Mouse (Mus musculus): ENCODE measurements around the gene Clstn1. TPM values are rescaled to one million over a fixed set of nuclear protein-coding genes. Genes with fewer than 3 reads are reported as not detected.

Gene Clstn1
- total and polyA plus RNA-seq, 3 experiments = 25.6 to 88.3 (median 86.7) TPM

- H3K27me3 ChIP-seq (ENCODE audit: control insufficient read depth, insufficient read depth, low read length) = no peaks in the 10 kb centered on the region
- peak overlapping the region; percentile 92 for H3K9ac ChIP-seq (ENCODE audit: low read depth, low read length)
- H3K36me3 ChIP-seq (ENCODE audit: control insufficient read depth, insufficient read depth, low read length) = no peaks in the 10 kb centered on the region
- no peaks in the 10 kb centered on the region; the same call in 1 of the 2 replicates for H3K79me2 ChIP-seq (replicated peaks; ENCODE audit: control insufficient read depth, insufficient read depth, low read length)
- H3K27ac ChIP-seq = peak overlapping the region; percentile 33
- H3K4me3 ChIP-seq = peak overlapping the region; percentile 60
- DNase-seq = peak; percentile 44 to 51
- no peak for TF ChIP-seq POLR2A (IDR thresholded peaks at IDR 0.05; ENCODE audit: insufficient read depth, low read depth, low read length)
- no peak for TF ChIP-seq EP300 (IDR thresholded peaks at IDR 0.05; ENCODE audit: insufficient read depth, low read depth, low read length)
- TF ChIP-seq CTCF (IDR thresholded peaks at IDR 0.05) = no peak
- intact Hi-C loops (cut with DNase I) = loop anchor here (2.0 to 5.0 kb wide), 2 partner anchors 22 to 35 kb away; no protein-coding TSS in a partner anchor
- peaks cover 7% of the 10 kb centered on the region for H3K4me1 ChIP-seq (ENCODE audit: control insufficient read depth, insufficient read depth, low read length)
- WGBS = 1% methylated on average over 72 of the region's 72 CpGs
These were observed 721 bp downstream of the Clstn1 start for GRCm38 (mm10) chr4:149586783-149587595.

GRCm38 (mm10) chr4:149587596-149588168 is 1.4 kb downstream of the Clstn1 start:
- H3K4me3 ChIP-seq = peak overlapping the region; percentile 60
- no peaks in the 10 kb centered on the region for H3K27me3 ChIP-seq (ENCODE audit: control insufficient read depth, insufficient read depth, low read length)
- peaks cover 11% of the 10 kb centered on the region for H3K4me1 ChIP-seq (ENCODE audit: control insufficient read depth, insufficient read depth, low read length)
- 34% methylated on average over 24 of the region's 24 CpGs for WGBS
- no peaks in the 10 kb centered on the region for H3K36me3 ChIP-seq (ENCODE audit: control insufficient read depth, insufficient read depth, low read length)
- intact Hi-C loops (cut with DNase I) = loop anchor here (2.0 to 5.0 kb wide), 2 partner anchors 23 to 35 kb away; no protein-coding TSS in a partner anchor
- peak overlapping the region; percentile 92 for H3K9ac ChIP-seq (ENCODE audit: low read depth, low read length)
- no peaks in the 10 kb centered on the region; the same call in 1 of the 2 replicates for H3K79me2 ChIP-seq (replicated peaks; ENCODE audit: control insufficient read depth, insufficient read depth, low read length)
- peak overlapping the region; percentile 33; the same call in 1 of the 2 replicates for H3K27ac ChIP-seq
- TF ChIP-seq CTCF (IDR thresholded peaks at IDR 0.05) = no peak
- TF ChIP-seq POLR2A (IDR thresholded peaks at IDR 0.05; ENCODE audit: insufficient read depth, low read depth, low read length) = no peak
- TF ChIP-seq EP300 (IDR thresholded peaks at IDR 0.05; ENCODE audit: insufficient read depth, low read depth, low read length) = no peak
- DNase-seq = no peak

GRCm38 (mm10) chr4:149590200-149590599 is 3.9 kb downstream of the Clstn1 start:
- Histone ChIP-seq H3K4me3 (no peak overlapping the region), H3K9ac (ENCODE audit: low read depth, low read length) (no peak overlapping the region), H3K79me2 (replicated peaks; ENCODE audit: control insufficient read depth, insufficient read depth, low read length) (peaks cover 2% of the 10 kb centered on the region), H3K27ac (no peak overlapping the region), H3K4me1 (ENCODE audit: control insufficient read depth, insufficient read depth, low read length) (peaks cover 11% of the 10 kb centered on the region), H3K36me3 (ENCODE audit: control insufficient read depth, insufficient read depth, low read length) (no peaks in the 10 kb centered on the region), H3K27me3 (ENCODE audit: control insufficient read depth, insufficient read depth, low read length) (no peaks in the 10 kb centered on the region)
- intact Hi-C loops (cut with DNase I) = no loop called here
- WGBS = 90% methylated on average over 1 of the region's 1 CpGs
- no peak for DNase-seq
- no peak for TF ChIP-seq EP300 (IDR thresholded peaks at IDR 0.05; ENCODE audit: insufficient read depth, low read depth, low read length)
- TF ChIP-seq CTCF (IDR thresholded peaks at IDR 0.05) = peak; percentile 69

GRCm38 (mm10) chr4:149591486-149591885 is 5.2 kb downstream of the Clstn1 start:
- Histone ChIP-seq H3K27me3 (ENCODE audit: control insufficient read depth, insufficient read depth, low read length) (no peaks in the 10 kb centered on the region), H3K4me1 (ENCODE audit: control insufficient read depth, insufficient read depth, low read length) (peaks cover 9% of the 10 kb centered on the region), H3K79me2 (replicated peaks; ENCODE audit: control insufficient read depth, insufficient read depth, low read length) (peaks cover 2% of the 10 kb centered on the region), H3K27ac (no peak overlapping the region), H3K36me3 (ENCODE audit: control insufficient read depth, insufficient read depth, low read length) (no peaks in the 10 kb centered on the region), H3K9ac (ENCODE audit: low read depth, low read length) (no peak overlapping the region), H3K4me3 (no peak overlapping the region)
- WGBS = 88% methylated on average over 2 of the region's 2 CpGs
- TF ChIP-seq CTCF (IDR thresholded peaks at IDR 0.05) (peak; percentile 65), EP300 (IDR thresholded peaks at IDR 0.05; ENCODE audit: insufficient read depth, low read depth, low read length) (no peak)
- DNase-seq = no peak
- intact Hi-C loops (cut with DNase I) = no loop called here

- no peak for TF ChIP-seq EP300 (IDR thresholded peaks at IDR 0.05; ENCODE audit: insufficient read depth, low read depth, low read length)
- TF ChIP-seq POLR2A (IDR thresholded peaks at IDR 0.05; ENCODE audit: insufficient read depth, low read depth, low read length) = no peak
- TF ChIP-seq CTCF (IDR thresholded peaks at IDR 0.05) = no peak
- 92% methylated on average over 9 of the region's 9 CpGs for WGBS
- no peaks in the 10 kb centered on the region for H3K27me3 ChIP-seq (ENCODE audit: control insufficient read depth, insufficient read depth, low read length)
- DNase-seq = no peak
- intact Hi-C loops (cut with DNase I) = no loop called here
- no peak overlapping the region for H3K9ac ChIP-seq (ENCODE audit: low read depth, low read length)
- H3K4me1 ChIP-seq (ENCODE audit: control insufficient read depth, insufficient read depth, low read length) = peaks cover 5% of the 10 kb centered on the region
- H3K4me3 ChIP-seq = no peak overlapping the region
- H3K79me2 ChIP-seq (replicated peaks; ENCODE audit: control insufficient read depth, insufficient read depth, low read length) = peaks cover 2% of the 10 kb centered on the region; the same call in 1 of the 2 replicates
- no peaks in the 10 kb centered on the region for H3K36me3 ChIP-seq (ENCODE audit: control insufficient read depth, insufficient read depth, low read length)
- no peak overlapping the region for H3K27ac ChIP-seq
These were observed 8.8 kb downstream of the Clstn1 start for GRCm38 (mm10) chr4:149594913-149595581.

All from heart, adult 2 months (tissue).